26 mouse cellular contexts compared by ENCODE assay signal in the genomic region with DNA sequence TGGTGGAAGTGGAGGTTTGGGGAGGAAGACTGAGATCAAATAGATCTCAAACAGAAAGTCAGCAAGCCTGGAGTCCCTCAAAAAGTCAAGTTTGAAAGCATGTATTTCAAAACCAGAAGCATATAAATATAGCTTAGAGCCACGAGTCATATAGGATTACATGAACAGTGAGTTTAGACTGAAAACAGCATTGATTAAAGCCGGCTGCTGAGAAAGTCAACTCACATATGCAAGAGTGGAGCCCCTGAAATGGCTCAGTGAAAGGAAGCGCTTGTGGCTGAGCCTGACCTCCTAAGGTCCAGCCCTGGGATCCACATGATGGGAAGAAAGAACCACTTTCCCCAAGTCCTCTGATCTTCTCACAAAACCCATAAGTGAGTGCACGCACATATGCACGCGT.
"Had no signal": no experiment of that assay in that cellular context is flagged by ENCODE, and none has a peak within 500 bp of the region (broad histone marks: within the 10 kb centered on the region; RNA-seq: fewer than 3 reads in every experiment).

No protein-coding gene starts in this region.

- H3K27ac ChIP-seq: gastrocnemius, adult 2 months; heart, adult 2 months; heart, embryonic 13.5 days; heart, embryonic 15.5 days; hindbrain, embryonic 13.5 days; hindbrain, embryonic 15.5 days; hindbrain, postnatal 0 days; kidney, embryonic 15.5 days; kidney, postnatal 0 days; left cerebral cortex, adult 2 months; limb, embryonic 10.5 days; limb, embryonic 12.5 days; liver, embryonic 13.5 days had no signal

- H3K36me3 ChIP-seq: heart, embryonic 13.5 days; heart, embryonic 15.5 days; hindbrain, embryonic 13.5 days; hindbrain, embryonic 15.5 days; kidney, embryonic 15.5 days; limb, embryonic 10.5 days; limb, embryonic 12.5 days; liver, embryonic 13.5 days had no signal

- H3K9ac ChIP-seq: heart, embryonic 13.5 days; heart, embryonic 15.5 days; hindbrain, embryonic 13.5 days; hindbrain, embryonic 15.5 days; kidney, embryonic 15.5 days; limb, embryonic 12.5 days; liver, embryonic 13.5 days had no signal

- H3K4me3 ChIP-seq: gastrocnemius, adult 2 months; heart, adult 2 months; heart, embryonic 13.5 days; heart, embryonic 15.5 days; hindbrain, embryonic 13.5 days; hindbrain, embryonic 15.5 days; kidney, embryonic 15.5 days; left cerebral cortex, adult 2 months; limb, embryonic 10.5 days; limb, embryonic 12.5 days; liver, embryonic 13.5 days had no signal

- ATAC-seq: hindbrain, postnatal 0 days; intestine, embryonic 16.5 days had no signal

- DNase-seq: gastrocnemius, adult 2 months; gastrocnemius, postnatal 10 days; gastrocnemius, postnatal 25 days; heart, adult 2 months; heart, postnatal 14 days; heart, postnatal 36 days; kidney, adult 11 months; kidney, adult 2 months; kidney, adult 9 months; kidney, postnatal 14 days; kidney, postnatal 36 days; liver; liver, embryonic 13.5 days had no signal

- H3K9me3 ChIP-seq: heart, embryonic 13.5 days; heart, embryonic 15.5 days; hindbrain, embryonic 13.5 days; hindbrain, embryonic 15.5 days; kidney, embryonic 15.5 days; limb, embryonic 10.5 days; limb, embryonic 12.5 days; liver, embryonic 13.5 days had no signal

- H3K4me2 ChIP-seq: heart, embryonic 11.5 days; heart, embryonic 13.5 days; heart, embryonic 15.5 days; hindbrain, embryonic 13.5 days; hindbrain, embryonic 15.5 days; kidney, embryonic 15.5 days; limb, embryonic 12.5 days; liver, embryonic 11.5 days; liver, embryonic 13.5 days had no signal

- H3K27me3 ChIP-seq: heart, embryonic 13.5 days; heart, embryonic 15.5 days; hindbrain, embryonic 13.5 days; hindbrain, embryonic 15.5 days; kidney, embryonic 15.5 days; limb, embryonic 12.5 days; liver, embryonic 13.5 days had no signal

- H3K4me1 ChIP-seq: hindbrain, embryonic 15.5 days; kidney, embryonic 15.5 days; limb, embryonic 10.5 days; limb, embryonic 12.5 days had no signal
